Mouse (Mus musculus): ENCODE measurements around the gene 1300017J02Rik. TPM values are rescaled to one million over a fixed set of nuclear protein-coding genes. Genes with fewer than 3 reads are reported as not detected.

The 1300017J02Rik gene
- polyA plus RNA-seq, 1 experiment from 2014 or later = 1.6 TPM

- Histone ChIP-seq H3K27ac (no peak overlapping the region), H3K27me3 (ENCODE audit: insufficient read depth, low read length) (no peaks in the 10 kb centered on the region), H3K9me3 (replicated peaks; ENCODE audit: low read length) (no peaks in the 10 kb centered on the region), H3K4me1 (replicated peaks; ENCODE audit: insufficient read depth, low read length) (no peaks in the 10 kb centered on the region), H3K4me3 (replicated peaks; ENCODE audit: low read depth, low read length) (no peak overlapping the region), H3K4me2 (ENCODE audit: low read length) (no peak overlapping the region), H3K9ac (ENCODE audit: low read depth, low read length) (no peak overlapping the region), H3K36me3 (ENCODE audit: insufficient read depth, low read length) (no peaks in the 10 kb centered on the region)
- ATAC-seq (replicated peaks; ENCODE audit: low FRiP score, low read depth) (no peak), DNase-seq (ENCODE audit: low spot score) (no peak)
- 81% methylated on average over 7 of the region's 7 CpGs for WGBS
- TF ChIP-seq CTCF (IDR thresholded peaks at IDR 0.05; ENCODE audit: low read depth) = no peak
Measured at GRCm38 (mm10) chr9:103234059-103234458, 70.8 kb downstream of the 1300017J02Rik start.

- no peak for TF ChIP-seq CTCF (IDR thresholded peaks at IDR 0.05; ENCODE audit: low read depth)
- 60% methylated on average over 7 of the region's 7 CpGs for WGBS
- H3K4me1 ChIP-seq (replicated peaks; ENCODE audit: insufficient read depth, low read length) = no peaks in the 10 kb centered on the region
- DNase-seq (ENCODE audit: low spot score) (no peak), ATAC-seq (replicated peaks; ENCODE audit: low FRiP score, low read depth) (no peak)
- no peaks in the 10 kb centered on the region for H3K27me3 ChIP-seq (ENCODE audit: insufficient read depth, low read length)
- no peak overlapping the region for H3K9ac ChIP-seq (ENCODE audit: low read depth, low read length)
- H3K4me3 ChIP-seq (replicated peaks; ENCODE audit: low read depth, low read length) = no peak overlapping the region
- no peaks in the 10 kb centered on the region for H3K9me3 ChIP-seq (replicated peaks; ENCODE audit: low read length)
- H3K36me3 ChIP-seq (ENCODE audit: insufficient read depth, low read length) = no peaks in the 10 kb centered on the region
- no peak overlapping the region for H3K4me2 ChIP-seq (ENCODE audit: low read length)
- H3K27ac ChIP-seq = no peak overlapping the region
Measured at GRCm38 (mm10) chr9:103233006-103233395, 71.9 kb downstream of the 1300017J02Rik start.

DNA sequence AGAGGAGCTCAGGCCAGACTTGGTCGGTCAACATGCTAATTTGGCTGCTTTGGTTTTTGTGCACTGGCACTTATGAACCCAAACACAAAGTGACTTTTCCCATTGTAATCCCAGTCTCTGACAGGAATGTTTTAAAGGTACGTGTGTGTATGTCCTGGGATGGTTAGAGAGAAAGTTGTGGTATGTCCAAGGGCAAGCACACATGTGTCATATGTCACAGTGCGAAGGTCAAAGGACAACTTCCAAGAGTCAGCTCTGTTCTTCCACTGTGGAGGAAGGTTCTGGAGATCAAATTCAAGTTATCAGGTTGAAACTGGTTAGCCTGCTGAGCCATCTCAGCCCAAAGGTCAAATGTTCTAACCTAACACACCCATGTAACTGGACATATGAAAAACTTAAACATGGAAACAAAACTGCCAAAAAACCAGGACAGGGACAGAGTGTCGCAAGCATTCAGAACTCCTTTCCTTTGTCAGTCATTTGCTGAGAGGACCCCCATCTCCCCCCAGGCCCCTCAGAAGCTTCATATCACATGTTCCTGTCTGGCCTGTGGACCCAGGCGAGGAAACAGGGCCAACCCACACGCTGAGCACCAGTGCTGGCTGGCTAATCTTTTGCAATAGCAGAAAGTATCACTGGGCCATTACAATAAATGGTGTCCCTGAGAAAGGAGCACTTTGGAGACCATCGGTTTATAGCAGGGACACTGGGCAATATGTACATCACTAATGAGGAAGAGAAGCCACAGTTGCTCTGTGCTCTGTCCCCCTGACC is 72.5 kb downstream of the 1300017J02Rik start:
- Histone ChIP-seq H3K9ac (ENCODE audit: low read depth, low read length) (no peak overlapping the region), H3K27me3 (ENCODE audit: insufficient read depth, low read length) (no peaks in the 10 kb centered on the region), H3K9me3 (replicated peaks; ENCODE audit: low read length) (no peaks in the 10 kb centered on the region), H3K4me3 (replicated peaks; ENCODE audit: low read depth, low read length) (no peak overlapping the region), H3K4me1 (replicated peaks; ENCODE audit: insufficient read depth, low read length) (no peaks in the 10 kb centered on the region), H3K27ac (no peak overlapping the region), H3K4me2 (ENCODE audit: low read length) (no peak overlapping the region), H3K36me3 (ENCODE audit: insufficient read depth, low read length) (no peaks in the 10 kb centered on the region)
- 87% methylated on average over 7 of the region's 7 CpGs for WGBS
- DNase-seq (ENCODE audit: low spot score) (no peak), ATAC-seq (replicated peaks; ENCODE audit: low FRiP score, low read depth) (no peak)
- no peak for TF ChIP-seq CTCF (IDR thresholded peaks at IDR 0.05; ENCODE audit: low read depth)

- Histone ChIP-seq H3K36me3 (ENCODE audit: insufficient read depth, low read length) (no peaks in the 10 kb centered on the region), H3K9me3 (replicated peaks; ENCODE audit: low read length) (no peaks in the 10 kb centered on the region), H3K27ac (no peak within 1 kb of the TSS), H3K9ac (ENCODE audit: low read depth, low read length) (0 out of 2 replicates have a peak within 1 kb of the TSS, but pooled peaks have one; percentile 5), H3K27me3 (ENCODE audit: insufficient read depth, low read length) (no peaks in the 10 kb centered on the region), H3K4me3 (replicated peaks; ENCODE audit: low read depth, low read length) (no peak within 1 kb of the TSS), H3K4me1 (replicated peaks; ENCODE audit: insufficient read depth, low read length) (no peaks in the 10 kb centered on the region), H3K4me2 (ENCODE audit: low read length) (peak within 1 kb of the TSS; percentile 45)
- DNase-seq (ENCODE audit: low spot score) (peak; percentile 52), ATAC-seq (replicated peaks; ENCODE audit: low FRiP score, low read depth) (peak; percentile 50)
- 38% methylated on average over 27 of the region's 29 CpGs for WGBS
- no peak for TF ChIP-seq CTCF (IDR thresholded peaks at IDR 0.05; ENCODE audit: low read depth)
Measured at GRCm38 (mm10) chr9:103230151-103230951, 74.5 kb downstream of the 1300017J02Rik start, which contains the start of the genes Gm20425 and Trf. TSS of gene Gm20425 (minus strand) at chr9:103230307. TSS of gene Trf (minus strand) at chr9:103230444.

GRCm38 (mm10) chr9:103229037-103229867 is 75.6 kb downstream of the 1300017J02Rik start:
- Histone ChIP-seq H3K27ac (no peak overlapping the region), H3K9me3 (replicated peaks; ENCODE audit: low read length) (no peaks in the 10 kb centered on the region), H3K4me3 (replicated peaks; ENCODE audit: low read depth, low read length) (no peak overlapping the region), H3K4me1 (replicated peaks; ENCODE audit: insufficient read depth, low read length) (no peaks in the 10 kb centered on the region), H3K9ac (ENCODE audit: low read depth, low read length) (no peak overlapping the region), H3K36me3 (ENCODE audit: insufficient read depth, low read length) (no peaks in the 10 kb centered on the region), H3K4me2 (ENCODE audit: low read length) (no peak overlapping the region), H3K27me3 (ENCODE audit: insufficient read depth, low read length) (no peaks in the 10 kb centered on the region)
- 78% methylated on average over 15 of the region's 15 CpGs for WGBS
- TF ChIP-seq CTCF (IDR thresholded peaks at IDR 0.05; ENCODE audit: low read depth) = no peak
- DNase-seq (ENCODE audit: low spot score) (no peak), ATAC-seq (replicated peaks; ENCODE audit: low FRiP score, low read depth) (no peak)

Data from kidney, postnatal 0 days (tissue).